Mouse (Mus musculus) telencephalon, adult 2 months (tissue): ENCODE data around the gene Mad1l1.

ENCODE experiments used
- DNase-seq: peaks from one replicate; pipeline ENCODE4 v3.0.0-alpha.2; 2011; ENCODE audit warnings: low read depth, low spot score

Gene Mad1l1

DNA sequence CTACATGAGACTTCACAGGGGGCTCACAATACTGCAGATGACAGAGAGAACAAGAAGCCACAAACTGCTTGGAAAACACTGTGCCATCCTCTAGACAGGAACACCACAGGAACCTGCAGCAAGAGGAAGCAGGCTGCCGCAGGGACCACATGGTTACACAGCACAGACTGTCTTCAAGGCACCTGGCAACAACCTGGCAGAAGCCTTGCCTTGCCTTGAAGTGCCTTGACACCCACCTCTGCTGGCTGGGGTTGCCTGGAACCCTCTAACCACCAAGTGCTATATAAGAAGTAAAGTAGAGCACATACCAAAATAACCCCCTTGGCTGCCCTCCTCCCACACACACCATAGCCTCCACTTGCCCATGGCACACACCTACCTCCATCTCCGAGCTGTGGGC, 177.8 kb downstream of the Mad1l1 start:
- DNase-seq = no peak

DNA sequence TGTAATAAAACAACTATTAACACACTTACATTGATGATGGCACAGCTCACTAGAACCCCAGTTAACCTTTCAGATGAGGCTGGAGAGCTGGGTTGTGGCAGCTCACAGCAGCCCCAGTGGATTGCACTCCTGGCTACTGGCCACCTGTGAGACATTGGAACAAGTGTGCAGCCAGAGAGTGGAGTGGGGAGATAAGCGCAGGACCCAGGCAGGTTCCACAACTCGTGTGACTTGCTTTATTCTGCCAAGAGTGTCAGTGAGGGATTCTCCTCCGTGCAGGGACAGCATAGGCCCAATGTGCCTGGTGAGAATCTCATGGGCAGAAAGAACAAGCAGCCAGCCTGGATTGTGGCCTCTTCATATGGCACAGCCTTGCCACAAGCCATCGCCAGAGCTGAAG, 180.0 kb downstream of the Mad1l1 start:
- DNase-seq = no peak

DNA sequence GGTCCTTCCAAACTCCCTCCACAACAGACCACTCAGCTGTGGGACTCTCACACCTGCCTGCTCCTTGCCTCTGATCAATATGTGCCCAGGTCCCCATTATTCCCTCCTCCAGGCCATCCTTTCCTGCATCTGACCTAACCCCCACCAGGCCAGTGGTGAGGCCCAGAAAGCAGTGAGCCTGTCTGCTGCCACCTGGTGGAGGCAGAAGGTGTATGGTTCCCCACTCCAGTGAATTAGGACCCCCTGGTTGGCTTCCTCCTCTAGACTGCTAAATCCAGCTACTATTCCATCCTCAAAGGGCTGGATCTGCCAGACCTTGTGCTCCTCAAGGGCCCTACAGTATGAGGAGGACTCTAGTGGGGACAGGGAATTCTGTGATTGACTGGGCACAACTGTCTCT, 181.1 kb downstream of the Mad1l1 start:
- DNase-seq = no peak

DNA sequence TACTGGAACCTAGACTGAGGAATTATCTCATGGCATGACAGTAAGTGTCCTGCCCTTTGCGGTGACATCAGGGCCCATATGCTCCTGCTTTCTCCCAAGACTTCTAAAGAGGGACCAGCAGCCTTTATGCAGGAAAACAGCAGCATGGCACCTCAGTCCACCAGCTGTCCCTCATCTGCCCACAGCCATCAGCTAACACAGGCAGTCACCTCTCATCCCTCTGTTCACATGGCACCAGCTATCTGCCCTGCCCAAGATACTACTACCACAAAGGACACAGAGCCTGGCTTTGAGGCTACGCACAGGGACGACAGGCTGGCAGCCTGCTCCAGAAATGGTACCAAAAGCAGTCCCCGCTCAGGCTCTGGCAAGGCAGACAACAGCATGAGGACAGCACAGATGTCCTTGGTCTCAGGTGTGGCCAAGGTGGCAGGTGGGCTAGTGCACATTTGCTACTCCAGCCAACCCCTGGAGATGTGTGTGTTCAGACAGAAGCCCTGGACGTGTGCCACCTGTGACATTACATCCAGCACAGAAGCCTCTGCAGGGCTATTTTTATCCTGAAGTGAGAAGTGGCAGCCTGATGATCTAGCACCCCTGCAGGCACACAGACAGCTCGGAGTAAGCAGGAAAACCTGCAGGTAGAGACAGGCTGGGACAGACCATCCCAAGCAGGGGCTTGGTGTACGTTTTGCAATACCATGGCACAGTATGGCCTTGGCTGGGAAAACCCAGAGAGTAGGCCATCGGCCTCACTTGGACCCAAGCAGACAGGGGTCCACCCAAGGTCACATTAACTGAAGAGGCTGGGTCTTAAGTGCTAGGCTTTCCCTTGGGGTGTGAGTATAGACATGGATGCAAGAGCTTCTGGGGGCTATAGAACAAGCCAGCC, 185.4 kb downstream of the Mad1l1 start:
- DNase-seq = peak; percentile 29

DNA sequence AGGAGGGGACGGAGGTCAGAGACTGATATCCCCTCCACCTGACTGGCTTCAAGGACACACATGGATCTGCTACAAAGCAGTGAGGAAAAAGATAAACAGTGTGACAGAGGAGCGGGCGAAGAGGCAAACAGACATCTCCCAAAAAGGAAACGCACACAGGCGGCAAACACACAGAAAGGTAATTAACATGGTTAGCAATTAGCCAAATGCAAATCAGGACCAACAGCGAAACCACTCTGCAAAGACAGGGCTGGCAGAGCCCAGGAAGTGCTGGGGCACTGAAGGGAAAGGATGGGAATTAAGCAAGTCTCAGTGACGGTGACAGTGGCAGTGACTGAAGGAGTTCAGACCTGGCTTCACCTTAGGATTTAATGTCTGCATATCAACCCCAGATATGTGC, 187.3 kb downstream of the Mad1l1 start:
- no peak for DNase-seq

DNA sequence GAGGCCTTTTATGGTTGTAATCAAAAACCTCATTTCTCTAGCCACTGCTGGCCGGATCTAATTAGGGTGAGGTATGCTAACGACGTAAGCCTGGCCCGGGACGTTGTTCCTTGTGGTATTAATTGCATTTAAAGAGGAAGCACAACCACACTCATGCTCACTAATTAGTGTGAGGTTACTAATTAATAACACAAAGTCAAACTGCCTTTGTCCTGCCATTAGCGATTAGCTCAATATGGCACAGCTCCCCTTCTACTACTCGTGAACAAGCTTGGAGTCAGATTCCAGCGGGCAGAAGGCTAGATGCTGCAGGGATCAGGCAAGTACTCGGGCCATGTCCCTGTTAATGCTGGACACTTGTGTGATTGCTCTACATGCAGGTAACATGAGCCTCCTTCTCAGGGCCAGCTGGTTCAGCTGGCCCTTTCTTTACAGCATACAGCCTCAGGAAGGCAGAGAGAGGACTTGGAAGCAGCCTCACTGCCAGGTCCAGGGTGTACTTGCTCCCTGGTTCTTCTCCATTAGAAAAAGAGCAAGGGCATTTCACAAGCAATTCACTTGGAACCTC, 192.9 kb downstream of the Mad1l1 start:
- no peak for DNase-seq

DNA sequence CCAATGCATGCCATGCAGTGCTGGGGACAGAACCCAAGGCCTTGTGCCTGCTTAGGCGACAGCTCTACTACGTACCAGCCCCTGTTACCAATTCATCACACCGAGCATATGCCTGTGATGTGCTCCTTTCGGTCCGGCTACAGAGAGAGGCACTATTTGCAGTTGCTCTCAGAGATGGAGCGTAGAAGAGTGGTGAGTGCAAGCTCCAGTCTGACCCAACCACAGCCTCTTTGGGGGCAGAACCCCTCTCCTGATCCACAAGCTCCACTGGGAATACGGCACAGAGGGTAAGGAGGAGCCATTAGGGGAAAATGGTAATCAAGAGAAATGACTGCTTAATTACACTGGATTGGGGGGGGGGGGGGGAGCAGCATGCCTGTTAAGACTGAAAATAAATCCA, 193.4 kb downstream of the Mad1l1 start:
- DNase-seq = no peak

DNA sequence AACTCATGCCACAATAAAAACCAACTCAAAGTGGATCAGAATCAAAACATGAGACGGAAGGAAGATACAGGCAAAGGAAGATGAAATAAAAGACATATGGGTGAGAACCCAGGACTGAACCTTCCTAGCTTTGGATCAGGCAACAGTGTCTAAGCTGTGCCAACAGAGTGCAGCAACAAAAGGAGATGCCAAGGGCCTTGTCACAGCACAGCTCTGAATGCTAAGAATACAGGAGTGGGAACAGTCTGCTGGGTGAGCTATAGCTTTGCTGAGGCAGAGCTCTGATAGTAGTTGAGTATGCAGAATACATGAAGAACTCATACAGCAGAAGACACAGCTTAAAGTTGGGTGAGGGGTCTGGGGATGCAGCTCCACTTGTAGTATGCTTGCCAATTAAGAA, 196.7 kb downstream of the Mad1l1 start:
- DNase-seq = no peak

DNA sequence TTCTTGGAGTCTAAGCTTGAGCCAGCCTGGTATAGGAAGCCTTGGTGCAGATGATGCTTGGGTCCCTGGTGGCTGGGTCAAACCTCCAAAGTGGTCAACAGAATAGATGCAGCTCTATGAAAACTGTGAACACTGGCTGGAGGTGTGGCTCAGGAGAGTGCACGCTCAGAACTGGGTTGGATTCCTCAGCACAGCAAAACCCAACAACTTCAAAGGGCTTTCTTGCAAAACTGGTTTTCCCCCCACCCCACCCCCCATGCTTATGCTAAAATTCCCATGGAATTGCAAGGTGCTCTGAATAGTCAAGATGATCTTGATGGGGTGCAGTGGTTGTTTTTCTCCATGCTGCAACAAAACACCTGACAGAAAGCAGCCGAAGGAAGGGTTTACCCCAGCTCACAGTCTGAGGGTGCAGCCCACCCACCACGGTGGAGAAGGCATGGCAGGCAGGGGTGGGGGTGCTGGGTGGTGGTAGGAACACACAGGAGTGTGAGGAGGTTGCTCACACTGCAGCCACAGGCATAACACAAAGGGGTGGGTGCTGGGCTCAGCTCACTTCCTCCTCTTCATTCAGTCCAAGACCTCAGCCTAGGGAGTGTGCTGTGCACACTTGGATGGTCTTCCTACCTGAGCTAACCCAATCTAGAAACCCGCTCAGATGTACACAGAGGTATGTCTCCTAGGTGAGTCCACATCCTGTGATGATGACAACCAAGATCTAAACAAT, 197.5 kb downstream of the Mad1l1 start:
- DNase-seq = no peak

DNA sequence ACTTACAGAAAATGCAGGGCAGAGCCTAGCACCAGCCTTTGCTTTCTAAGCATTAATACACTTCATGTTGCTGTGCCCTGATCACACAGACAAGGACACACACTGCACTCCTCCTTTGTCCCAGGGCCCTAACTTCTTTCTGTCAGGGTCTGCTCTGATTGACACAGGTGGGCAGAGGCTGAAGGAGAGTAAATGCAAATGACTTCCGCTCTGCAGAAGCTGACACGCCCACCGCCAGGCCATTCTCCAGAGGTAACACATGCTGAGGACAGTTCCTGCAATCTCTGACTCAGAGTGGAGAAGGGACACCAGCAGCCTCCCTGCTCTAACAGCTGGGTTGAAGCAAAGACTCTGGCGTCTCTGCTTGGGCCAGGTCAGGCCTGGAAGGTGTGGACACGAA, 198.2 kb downstream of the Mad1l1 start:
- DNase-seq = no peak

DNA sequence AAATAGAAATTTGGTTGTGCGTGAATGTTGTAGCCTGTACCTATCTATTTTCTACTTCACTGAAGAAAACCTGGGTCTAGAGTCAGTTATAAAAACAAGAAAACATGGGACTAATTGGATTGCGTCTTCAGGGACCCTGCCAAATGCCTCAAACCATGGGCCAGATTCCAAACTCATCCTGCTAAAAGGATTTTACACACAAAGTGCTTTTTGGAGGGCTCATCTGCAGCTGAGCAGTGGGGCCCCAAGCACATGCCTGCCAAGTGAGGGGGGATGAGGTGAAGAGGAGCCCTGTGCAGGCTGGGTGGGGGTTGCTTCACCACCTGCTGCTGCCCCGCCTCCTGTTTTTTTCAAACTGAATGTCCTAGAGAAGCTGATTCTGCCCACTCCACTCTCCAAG, 199.4 kb downstream of the Mad1l1 start:
- no peak for DNase-seq

DNA sequence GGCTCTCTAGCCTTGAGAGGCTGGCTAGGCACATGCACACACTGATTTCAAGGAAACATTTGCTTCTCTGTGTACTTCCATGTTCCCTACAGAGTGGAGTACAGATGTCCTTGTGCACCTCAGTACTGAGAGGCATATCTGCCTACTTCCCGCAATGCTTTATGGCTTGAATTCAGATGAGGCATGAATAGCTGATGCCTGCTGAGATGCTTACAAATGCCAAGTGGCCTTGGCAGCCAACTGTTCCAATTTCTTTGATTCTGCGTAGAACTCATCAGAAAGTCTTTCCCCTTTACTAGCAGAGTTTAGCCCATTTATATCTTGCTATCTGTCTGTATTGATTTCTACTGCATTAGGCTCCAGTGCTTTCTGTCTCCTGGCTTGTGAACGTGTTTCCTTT, 202.4 kb downstream of the Mad1l1 start:
- DNase-seq = no peak

DNA sequence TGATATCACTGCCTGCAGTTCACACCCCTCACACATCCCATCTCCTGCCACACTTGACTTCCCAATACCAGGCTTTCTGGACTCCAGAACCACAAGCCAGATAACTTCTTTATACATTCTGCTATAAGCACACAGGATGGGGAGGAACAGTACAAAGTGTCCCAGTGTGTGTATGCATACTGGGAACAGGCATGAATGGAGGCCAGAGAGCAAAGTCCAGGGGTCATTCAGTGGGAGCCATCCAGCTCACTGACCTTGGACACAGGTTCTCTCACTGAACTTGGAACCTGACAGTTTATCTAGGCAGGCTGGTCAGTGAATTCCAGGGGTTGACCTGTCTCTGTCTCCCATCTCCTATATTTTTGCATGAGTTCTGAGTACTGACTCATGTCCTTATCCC, 203.4 kb downstream of the Mad1l1 start:
- no peak for DNase-seq

DNA sequence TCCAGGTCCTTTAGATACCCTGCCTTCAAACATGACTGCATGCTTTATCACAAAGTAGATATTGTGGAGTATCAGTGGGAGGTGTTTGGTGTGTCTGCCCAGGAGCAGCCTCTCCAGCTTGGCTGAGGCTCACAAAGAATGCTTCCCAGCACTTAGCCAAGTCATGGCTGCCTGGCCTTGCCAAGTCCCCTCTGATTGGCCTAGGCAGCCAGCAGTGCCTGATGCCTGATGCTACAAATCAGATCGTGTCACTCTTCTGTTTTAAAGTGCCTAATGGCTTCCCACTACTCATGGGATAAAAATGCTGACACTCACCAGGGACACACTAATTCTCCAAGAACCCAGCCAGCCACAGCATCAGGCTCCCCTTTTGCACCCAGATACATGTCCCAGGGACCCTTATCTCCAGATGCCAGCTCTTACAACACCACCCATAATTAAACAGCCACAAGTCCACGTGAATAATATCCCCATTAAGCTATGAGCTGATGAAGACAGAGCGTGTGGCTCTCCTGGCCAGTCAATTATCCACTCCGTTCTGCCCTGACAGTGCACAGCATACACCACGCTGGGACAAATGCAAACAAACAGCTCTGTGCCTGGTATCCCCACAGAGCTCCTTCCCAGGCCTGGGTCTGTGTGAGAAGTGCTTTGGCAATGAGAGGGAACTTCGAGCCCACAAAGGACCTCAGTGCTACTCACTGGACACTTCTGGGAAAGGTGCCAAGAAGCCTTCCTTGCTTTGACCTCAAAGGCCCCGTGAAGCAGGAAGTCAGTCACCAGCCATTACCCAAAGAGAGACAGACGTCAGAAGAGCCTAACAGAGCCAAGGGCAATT, 205.7 kb downstream of the Mad1l1 start:
- DNase-seq = no peak

DNA sequence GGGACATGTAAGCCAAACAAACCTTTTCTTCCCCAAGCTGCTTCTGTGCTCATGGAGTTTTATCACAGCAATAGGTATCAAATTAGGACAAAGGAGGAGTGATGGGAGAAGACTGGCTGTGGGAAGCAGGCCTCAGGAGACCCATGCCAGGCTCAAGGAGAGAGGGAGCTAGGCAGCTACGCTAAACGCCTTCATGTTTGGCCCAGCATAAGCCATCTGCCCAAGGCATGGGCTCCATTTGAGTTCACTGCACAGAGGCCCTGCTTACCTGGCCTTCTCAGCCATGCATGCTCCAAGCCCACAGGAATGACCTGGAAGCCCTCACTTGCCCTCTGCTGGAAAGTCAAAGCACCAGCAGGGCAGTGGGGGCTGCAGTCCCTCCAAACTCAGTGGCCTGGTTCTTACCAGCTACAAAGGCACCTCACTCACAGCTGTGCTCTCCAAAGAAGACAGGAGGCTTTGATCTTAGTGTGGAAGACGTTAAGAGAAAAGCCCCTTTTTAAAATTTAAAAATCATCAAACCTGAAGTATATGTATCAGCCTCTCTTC, 206.8 kb downstream of the Mad1l1 start:
- no peak for DNase-seq

DNA sequence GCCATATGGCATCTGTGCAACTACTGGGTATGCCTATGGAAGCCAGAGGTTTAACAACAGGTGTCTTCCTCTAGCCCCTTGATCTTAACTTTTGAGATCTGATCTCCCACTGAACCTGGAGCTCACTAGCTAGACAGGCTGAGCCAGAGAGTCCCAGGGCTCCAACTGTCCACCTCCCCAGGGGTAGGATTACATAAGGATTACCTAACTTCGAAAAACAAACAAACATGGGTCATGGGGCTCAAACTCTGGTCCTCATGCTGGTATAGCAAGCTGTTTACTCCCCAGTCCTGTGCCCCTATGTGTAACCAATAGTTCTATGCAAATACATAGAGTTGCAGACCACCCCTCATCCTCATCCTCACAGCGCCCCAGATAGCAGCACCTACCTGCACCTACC, 208.1 kb downstream of the Mad1l1 start:
- no peak for DNase-seq

DNA sequence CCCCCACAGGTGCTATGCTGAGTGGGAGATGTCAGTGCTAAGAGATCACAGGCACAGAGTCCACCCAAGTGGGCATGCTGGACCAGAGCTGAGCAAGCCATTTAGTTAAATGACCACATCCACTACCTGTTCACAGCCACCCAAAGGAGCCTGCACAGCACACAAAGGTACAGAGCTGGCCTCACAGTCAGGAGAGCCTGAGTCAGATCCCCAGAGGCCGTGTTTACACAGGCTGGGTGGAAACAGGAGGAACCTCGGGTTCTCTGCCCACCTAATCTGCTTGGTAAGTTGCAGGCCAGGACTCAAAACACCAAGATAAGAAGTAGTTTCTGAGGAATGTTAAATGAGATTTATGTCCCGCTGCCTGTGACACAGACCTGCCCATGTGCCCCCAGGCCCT, 211.3 kb downstream of the Mad1l1 start:
- DNase-seq = no peak

DNA sequence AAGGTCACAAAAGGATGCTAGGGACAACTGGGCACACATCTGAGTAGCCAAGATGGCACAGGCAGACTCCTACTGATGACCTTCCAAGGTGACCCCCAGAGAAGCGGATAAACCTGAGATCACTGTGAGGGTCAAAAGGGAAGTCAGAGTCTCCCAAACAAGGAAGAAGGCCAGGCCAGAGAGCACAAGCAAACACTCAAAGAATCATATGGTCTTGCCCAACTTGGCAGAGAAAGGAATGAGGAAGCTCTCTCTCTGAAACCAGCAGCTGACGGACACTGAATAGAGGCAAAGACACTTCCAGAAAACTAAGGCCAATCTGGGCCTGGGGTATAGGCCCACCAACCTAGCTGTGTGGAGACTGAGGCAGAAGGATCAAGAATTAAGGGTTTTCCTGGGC, 213.4 kb downstream of the Mad1l1 start:
- no peak for DNase-seq

DNA sequence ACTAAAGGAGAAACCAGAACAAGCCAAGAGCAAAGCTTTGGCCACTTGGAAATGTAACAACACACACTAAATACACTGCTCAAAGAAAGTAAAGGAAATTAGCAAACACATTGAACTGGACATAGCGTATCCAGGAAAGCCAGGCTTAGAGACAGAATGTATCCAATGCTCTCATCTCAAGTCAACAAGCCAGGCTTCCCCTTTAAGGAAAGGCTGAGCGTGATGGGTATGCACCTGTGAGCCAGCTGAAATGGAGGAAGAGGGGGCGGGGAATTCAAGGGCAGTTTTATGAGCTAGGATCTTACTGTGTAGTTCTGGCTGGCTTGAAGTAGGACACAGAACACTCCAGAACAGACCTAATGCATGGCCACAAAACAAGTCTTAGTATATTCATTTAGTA, 215.3 kb downstream of the Mad1l1 start:
- no peak for DNase-seq

DNA sequence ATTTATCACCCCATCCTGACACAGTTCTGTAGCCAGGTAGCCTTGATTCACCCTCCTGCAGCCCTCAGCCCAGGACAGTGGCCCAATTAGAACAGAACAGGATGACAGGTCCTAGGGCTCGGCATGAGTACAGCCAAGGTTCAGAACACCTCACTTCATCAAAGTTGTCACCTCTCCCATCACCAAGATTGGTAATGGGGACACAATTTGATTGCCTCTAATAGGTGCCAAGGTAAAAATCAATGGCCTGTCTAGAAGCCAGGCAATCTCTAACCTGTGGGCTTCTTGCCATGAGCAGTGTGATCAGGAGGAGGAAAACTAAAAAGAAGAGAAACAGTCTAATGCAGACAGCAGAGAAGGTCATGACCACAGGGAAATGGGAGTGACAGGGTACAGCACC, 216.5 kb downstream of the Mad1l1 start:
- no peak for DNase-seq

DNA sequence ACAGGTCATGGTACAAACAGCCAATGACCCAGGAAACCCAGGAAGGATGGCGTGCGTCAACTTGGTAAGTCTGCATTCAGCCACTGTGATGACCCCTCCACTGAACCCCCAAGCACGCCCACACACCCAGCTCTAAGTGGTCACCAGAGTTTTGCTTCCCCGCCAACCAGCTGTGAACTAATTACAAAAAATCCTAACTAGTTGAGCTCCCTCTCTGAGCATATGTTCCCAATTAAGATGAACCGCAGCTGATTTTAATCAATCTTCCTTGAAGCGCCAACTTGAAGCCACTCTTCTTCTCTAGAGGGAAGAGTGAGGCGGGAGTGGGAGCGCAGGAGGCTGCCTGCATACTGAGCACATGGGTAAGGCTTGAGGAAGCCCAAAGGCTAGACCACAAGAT, 218.6 kb downstream of the Mad1l1 start:
- no peak for DNase-seq
